Mouse (Mus musculus): ENCODE data around the gene Wbp2nl.
"Not testable (repeated sequence)": the region's sequence is repeated elsewhere in the genome, so short reads cannot be mapped to it uniquely, and the experiment has no call there.

Wbp2nl gene

DNA sequence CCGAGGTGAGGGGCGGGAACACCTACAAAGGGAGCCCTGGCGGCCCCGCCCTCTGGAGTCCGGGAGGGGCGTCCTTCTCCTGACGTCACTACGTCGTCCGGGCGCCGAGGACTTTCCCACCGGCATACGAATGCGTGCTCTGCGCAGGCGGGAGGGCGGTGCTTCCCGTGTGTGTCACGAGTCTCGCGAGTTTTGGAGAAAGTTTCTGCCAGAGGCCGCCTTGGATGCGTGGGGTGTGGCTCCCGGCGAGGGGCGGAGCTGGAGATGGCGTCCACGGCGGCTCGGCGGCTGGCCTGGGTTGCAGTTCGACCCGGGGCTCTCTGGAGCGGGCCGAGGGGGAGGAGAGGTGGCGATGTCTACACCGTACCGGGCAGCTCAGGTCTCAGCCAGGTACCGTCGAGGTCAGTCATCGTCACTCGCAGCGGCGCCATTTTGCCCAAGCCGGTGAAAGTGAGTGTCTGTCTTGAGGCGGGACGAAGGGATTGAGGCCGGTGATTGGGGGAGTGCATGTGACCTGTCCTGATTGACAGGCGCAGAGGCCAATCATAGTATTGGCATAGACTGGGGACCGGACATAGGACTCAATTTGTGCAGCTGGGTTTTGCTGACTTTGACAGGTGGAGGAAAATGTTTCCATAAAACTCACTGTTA lies 47.2 kb downstream of the Wbp2nl start:
- in situ Hi-C loops (cut with MboI; ENCODE audit: unreplicated experiment in 2 of 2) = no loop called here

- in situ Hi-C loops (cut with MboI; ENCODE audit: unreplicated experiment in 2 of 2) = no loop called here
Measured at GRCm38 (mm10) chr15:82346580-82347302, 48.0 kb downstream of the Wbp2nl start.

GRCm38 (mm10) chr15:82347303-82347676 lies 48.5 kb downstream of the Wbp2nl start:
- in situ Hi-C loops (cut with MboI; ENCODE audit: unreplicated experiment in 2 of 2) = no loop called here

GRCm38 (mm10) chr15:82347852-82348251 lies 49.1 kb downstream of the Wbp2nl start:
- in situ Hi-C loops (cut with MboI; ENCODE audit: unreplicated experiment in 2 of 2) = no loop called here

DNA sequence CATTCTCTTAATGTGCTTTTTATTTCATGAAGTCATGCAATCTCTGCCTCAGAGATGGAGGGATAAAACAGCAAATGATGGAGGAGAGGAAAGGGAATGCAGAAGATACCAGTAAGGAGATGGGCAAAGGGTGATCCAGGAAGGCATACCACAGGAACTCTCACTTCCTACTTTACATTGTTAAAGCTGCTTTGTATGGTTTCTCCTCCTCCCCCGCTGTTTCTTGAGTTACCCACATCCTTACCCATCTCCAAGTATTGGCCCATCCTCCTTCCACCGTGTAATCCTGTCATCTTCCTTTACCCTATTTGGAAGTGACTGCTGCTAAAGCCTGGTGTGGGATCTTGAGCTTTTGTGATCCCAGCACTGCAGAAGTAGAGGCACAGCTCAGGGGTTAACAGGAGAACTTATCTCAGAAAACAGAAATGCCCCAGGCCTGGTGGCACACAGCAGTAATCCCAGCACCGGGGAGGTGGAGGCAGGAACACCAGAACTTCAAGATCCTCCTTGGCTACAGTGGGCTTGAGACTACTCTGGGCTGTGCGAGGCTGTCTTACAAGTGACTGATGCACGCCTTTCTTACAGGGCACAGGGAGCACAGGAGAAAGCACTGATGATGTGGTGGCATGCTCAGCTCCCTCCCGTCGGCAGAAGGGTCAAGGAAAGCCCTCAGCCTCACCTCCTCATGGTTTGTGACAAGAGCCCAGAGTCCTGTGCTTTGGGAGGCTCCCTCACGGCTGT lies 49.7 kb downstream of the Wbp2nl start:
- in situ Hi-C loops (cut with MboI; ENCODE audit: unreplicated experiment in 2 of 2) = no loop called here

- in situ Hi-C loops (cut with MboI; ENCODE audit: unreplicated experiment in 2 of 2) = no loop called here
Measured at GRCm38 (mm10) chr15:82348999-82349341, 50.2 kb downstream of the Wbp2nl start.

DNA sequence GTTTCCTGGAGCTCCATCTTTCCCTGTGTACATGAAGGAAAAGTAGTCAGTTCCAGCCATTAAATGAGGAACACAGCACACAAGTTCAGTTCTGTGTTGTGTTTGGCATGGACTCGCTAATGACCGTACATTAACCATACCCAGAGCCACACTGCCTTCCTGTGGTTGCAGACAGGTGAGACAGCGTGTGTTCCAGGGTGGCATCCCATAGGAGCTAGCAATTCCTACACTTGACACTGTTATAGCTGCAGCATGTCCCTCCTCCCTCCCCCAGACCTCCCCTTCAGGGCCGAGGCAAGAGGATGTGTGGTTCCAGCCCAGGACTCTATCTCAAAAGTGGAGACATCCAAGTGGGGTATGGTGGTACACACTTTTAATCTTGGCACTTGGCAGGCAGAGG lies 51.6 kb downstream of the Wbp2nl start:
- in situ Hi-C loops (cut with MboI; ENCODE audit: unreplicated experiment in 2 of 2) = no loop called here

- in situ Hi-C loops (cut with MboI; ENCODE audit: unreplicated experiment in 2 of 2) = no loop called here
Measured at GRCm38 (mm10) chr15:82351480-82351879, 52.7 kb downstream of the Wbp2nl start.

DNA sequence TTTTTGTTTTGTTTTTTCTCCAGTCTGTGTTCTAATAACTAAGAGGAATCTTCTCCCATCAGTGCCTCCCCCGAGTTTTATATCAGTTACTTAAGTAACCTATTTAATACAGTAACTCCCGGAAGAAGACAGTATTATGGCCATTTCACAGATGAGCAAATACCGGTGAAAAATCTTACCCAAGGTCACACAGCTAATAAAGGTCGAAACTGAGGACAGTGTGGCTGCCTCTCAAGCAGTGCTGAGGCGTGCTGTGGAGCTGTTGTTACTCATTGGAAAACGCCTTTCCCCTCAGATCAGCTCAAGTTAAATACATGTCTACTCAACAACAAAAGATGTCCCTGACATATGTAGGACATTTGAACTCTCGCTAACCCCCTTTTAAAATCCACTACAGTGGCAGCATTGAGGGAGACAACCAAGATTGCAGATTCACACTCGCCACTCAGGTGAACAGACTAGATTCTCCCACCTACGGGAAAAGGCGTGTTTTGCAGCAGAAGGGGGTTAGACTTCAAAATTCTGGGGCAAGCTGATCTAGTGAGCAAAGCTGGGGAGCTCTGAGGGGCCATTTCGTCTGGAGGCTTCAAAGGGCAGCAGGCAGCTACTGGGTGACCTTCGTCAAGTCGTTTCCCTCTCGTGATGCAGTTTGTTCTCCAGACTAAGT lies 54.5 kb downstream of the Wbp2nl start:
- in situ Hi-C loops (cut with MboI; ENCODE audit: unreplicated experiment in 2 of 2) = no loop called here

DNA sequence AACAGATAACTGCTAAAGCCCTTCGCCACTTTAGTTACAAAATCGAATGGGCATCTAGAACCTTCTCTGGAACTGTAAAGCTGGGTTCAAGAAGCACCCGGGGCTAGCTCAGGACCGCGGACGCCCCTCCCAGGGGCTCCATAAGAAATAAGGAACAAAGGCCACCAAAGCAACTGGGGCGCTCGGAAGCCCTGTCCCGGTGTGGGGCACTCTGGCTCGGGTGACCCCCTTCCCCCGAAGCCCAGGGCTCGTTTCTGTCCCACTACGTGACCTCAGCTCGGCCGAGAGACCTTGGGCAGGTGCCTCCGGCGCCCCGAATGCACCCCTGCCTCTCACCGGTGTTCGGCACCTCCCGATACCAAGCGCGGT lies 55.0 kb downstream of the Wbp2nl start:
- in situ Hi-C loops (cut with MboI; ENCODE audit: unreplicated experiment in 2 of 2) = no loop called here

DNA sequence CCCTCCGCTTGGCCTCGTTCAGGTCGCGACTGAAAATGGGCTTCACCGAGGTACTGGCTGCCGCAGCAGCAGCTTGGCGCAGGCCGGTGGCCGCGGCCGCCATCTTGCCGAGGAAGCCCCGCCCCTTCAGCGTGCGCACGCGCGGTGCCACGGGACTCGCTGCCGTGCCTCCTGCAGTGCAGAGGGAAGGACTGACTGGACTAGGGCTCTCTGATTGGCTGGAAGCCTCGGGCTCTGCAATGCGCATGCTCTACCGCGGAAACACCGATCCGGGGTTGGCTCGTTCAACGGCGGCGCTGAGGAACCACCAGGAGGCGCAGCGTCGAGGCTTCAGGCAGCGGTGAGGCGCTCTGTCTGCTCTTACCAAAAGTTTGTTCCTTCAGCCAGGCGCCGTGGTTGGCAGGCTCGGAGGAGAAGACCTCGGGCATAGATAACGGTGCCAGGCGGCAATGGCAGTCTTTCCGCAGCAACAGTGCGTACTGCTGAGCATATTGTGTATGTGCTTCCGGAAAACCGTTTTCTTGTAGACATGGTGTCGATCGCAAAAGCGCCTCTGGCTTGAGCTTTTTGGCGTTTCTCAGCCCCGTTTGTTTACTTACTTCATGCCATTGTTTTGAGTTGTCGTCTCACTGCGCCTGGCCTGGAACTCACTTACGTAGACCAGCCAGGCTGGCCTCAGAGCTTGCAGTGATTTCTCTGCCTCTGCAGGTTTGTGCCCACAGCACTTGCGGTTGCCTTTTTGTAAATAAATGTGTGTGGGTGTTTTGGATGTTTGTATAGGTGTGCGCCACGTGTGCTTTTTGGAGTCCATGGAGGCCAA lies 55.6 kb downstream of the Wbp2nl start, which contains the start of gene Ndufa6:
TSS of gene Ndufa6 (minus strand) at position 197 of the 820 bp plus-strand sequence.
- in situ Hi-C loops (cut with MboI; ENCODE audit: unreplicated experiment in 2 of 2) = no loop called here

GRCm38 (mm10) chr15:82358431-82359260 lies 59.9 kb downstream of the Wbp2nl start:
- in situ Hi-C loops (cut with MboI; ENCODE audit: unreplicated experiment in 2 of 2) = no loop called here

DNA sequence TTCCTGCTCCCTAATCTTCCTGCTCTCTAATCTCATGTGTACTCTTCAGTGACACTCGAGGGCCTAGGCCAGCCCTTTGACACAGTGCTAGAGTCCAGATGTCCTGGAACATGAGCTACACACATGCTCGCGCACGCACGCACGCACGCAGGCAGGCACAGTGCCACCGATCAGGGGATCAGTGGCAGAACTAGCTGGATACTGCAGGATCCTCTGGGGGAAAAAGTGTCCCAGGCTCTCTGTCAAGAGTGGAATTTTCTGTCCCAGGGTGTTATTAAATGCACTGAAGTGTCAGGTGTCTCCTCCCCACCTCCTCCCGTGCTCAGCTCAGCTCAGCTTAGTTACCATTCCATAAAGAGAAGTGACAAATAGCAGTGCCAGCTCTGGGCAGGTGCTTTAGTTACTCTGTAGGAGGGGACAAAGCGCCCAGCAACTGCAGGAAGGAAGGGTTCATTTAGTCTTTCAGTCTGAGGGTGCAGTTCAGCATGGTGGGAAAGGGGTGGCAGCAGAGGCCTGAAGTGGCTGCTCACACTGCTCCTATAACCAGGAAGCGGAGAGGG lies 62.8 kb downstream of the Wbp2nl start:
- in situ Hi-C loops (cut with MboI; ENCODE audit: unreplicated experiment in 2 of 2) = no loop called here

- in situ Hi-C loops (cut with MboI; ENCODE audit: unreplicated experiment in 2 of 2) = no loop called here
Measured at GRCm38 (mm10) chr15:82362234-82362633, 63.5 kb downstream of the Wbp2nl start.

GRCm38 (mm10) chr15:82363801-82364200 lies 65.0 kb downstream of the Wbp2nl start:
- in situ Hi-C loops (cut with MboI; ENCODE audit: unreplicated experiment in 2 of 2) = not testable (repeated sequence)

All from v-Abl transformed pro-B cells (cell line).